In the genomic region with DNA sequence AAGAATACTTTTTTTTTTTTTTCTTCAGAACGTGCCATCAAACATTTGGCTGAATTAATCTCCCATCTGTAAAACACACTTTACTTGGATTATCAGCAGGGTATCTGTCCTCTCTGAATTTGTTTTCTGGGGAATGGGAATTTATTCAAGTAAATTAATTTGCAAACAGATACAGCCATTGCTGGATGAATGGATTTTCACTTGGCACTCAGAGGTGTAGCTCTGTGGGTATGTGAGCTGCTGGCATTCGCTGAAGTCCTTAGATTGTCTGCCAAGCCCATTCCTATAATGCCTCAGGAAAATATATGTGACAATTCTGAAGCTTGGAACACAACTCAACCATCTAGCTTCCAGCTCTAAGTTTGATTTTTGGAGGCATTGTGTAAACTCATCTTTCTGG, we compare ENCODE assay signal across 22 mouse cellular contexts.
DNase-seq lines count a peak whose midpoint lies in the region; ATAC-seq lines count a peak whose summit lies in the region.
"Had no signal": no experiment of that assay in that cellular context is flagged by ENCODE, and none has a peak within 500 bp of the region (broad histone marks: within the 10 kb centered on the region; RNA-seq: fewer than 3 reads in every experiment).

No protein-coding gene starts in this region.

- no peak overlapping the region for H3K27ac ChIP-seq in embryonic facial prominence, embryonic 14.5 days (replicated peaks; ENCODE audit: low read depth, low read length)
- no peak overlapping the region for H3K27ac ChIP-seq in embryonic facial prominence, embryonic 10.5 days (replicated peaks)
- H3K27ac ChIP-seq: heart, adult 2 months; heart, embryonic 13.5 days; macrophage; midbrain, embryonic 12.5 days; neural tube, embryonic 13.5 days; stomach, postnatal 0 days had no signal

- H3K4me1 ChIP-seq in embryonic facial prominence, embryonic 14.5 days (ENCODE audit: control insufficient read depth, insufficient read depth, low read length) = no peaks in the 10 kb centered on the region
- H3K4me1 ChIP-seq in embryonic facial prominence, embryonic 10.5 days = no peaks in the 10 kb centered on the region
- H3K4me1 ChIP-seq: heart, embryonic 13.5 days; midbrain, embryonic 12.5 days; neural tube, embryonic 13.5 days had no signal

- no peaks in the 10 kb centered on the region for H3K9me3 ChIP-seq in embryonic facial prominence, embryonic 14.5 days (ENCODE audit: control insufficient read depth, low read length)
- H3K9me3 ChIP-seq in embryonic facial prominence, embryonic 10.5 days = no peaks in the 10 kb centered on the region
- H3K9me3 ChIP-seq: heart, embryonic 13.5 days; midbrain, embryonic 12.5 days; neural tube, embryonic 13.5 days had no signal

- 47% methylated on average over 2 of the region's 2 CpGs for WGBS in embryonic facial prominence, embryonic 14.5 days
- whole genome bisulfite sequencing in embryonic facial prominence, embryonic 10.5 days = 68% methylated on average over 2 of the region's 2 CpGs

- H3K4me2 ChIP-seq in embryonic facial prominence, embryonic 14.5 days (ENCODE audit: low read depth, low read length) = no peak overlapping the region
- H3K4me2 ChIP-seq: heart, embryonic 13.5 days; midbrain, embryonic 12.5 days; neural tube, embryonic 13.5 days had no signal

- no peak overlapping the region for H3K4me3 ChIP-seq in embryonic facial prominence, embryonic 14.5 days (ENCODE audit: low read depth, low read length)
- no peak overlapping the region for H3K4me3 ChIP-seq in embryonic facial prominence, embryonic 10.5 days
- H3K4me3 ChIP-seq: heart, adult 2 months; heart, embryonic 13.5 days; midbrain, embryonic 12.5 days; myocyte; neural tube, embryonic 13.5 days had no signal

- no peak overlapping the region for H3K9ac ChIP-seq in embryonic facial prominence, embryonic 14.5 days (ENCODE audit: low read depth, low read length)
- H3K9ac ChIP-seq: heart, embryonic 13.5 days; midbrain, embryonic 12.5 days; neural tube, embryonic 13.5 days had no signal

- DNase-seq in embryonic facial prominence, embryonic 14.5 days (ENCODE audit: low spot score) = peak; percentile 10
- DNase-seq in embryonic facial prominence, embryonic 10.5 days (ENCODE audit: low spot score) = no peak
- peak; percentile 12 to 60 for DNase-seq in layer of hippocampus, postnatal 14 days (ENCODE audit: low spot score in 2 of 2)
- DNase-seq in layer of hippocampus, adult 9-10 months (ENCODE audit: low spot score) = no peak
- DNase-seq in right cerebral cortex, postnatal 10 days (ENCODE audit: low spot score in 2 of 2) = peak; percentile 22 to 27
- no peak for DNase-seq in right cerebral cortex, postnatal 25 days
- DNase-seq in kidney, postnatal 10 days = no peak
- DNase-seq: adrenal gland, postnatal 25 days; cerebellum, adult 11-12 months; cerebellum, postnatal 36 days; gastrocnemius, postnatal 36 days; heart, adult 2 months; heart, postnatal 14 days; kidney, adult 18-20 months had no signal

- no peaks in the 10 kb centered on the region for H3K27me3 ChIP-seq in embryonic facial prominence, embryonic 14.5 days (replicated peaks; ENCODE audit: control insufficient read depth, insufficient read depth, low read length)
- no peaks in the 10 kb centered on the region for H3K27me3 ChIP-seq in embryonic facial prominence, embryonic 10.5 days (replicated peaks; ENCODE audit: low read depth, poor library complexity, severe bottlenecking)
- H3K27me3 ChIP-seq: heart, embryonic 13.5 days; midbrain, embryonic 12.5 days; neural tube, embryonic 13.5 days had no signal

- no peaks in the 10 kb centered on the region for H3K36me3 ChIP-seq in embryonic facial prominence, embryonic 14.5 days (ENCODE audit: control insufficient read depth, insufficient read depth, low read length)
- H3K36me3 ChIP-seq in embryonic facial prominence, embryonic 10.5 days (replicated peaks) = no peaks in the 10 kb centered on the region
- H3K36me3 ChIP-seq: heart, embryonic 13.5 days; midbrain, embryonic 12.5 days; neural tube, embryonic 13.5 days had no signal

- ATAC-seq in embryonic facial prominence, embryonic 14.5 days (ENCODE audit: low read depth) = no peak
- ATAC-seq: CD4-positive, CD25-positive, alpha-beta regulatory T cell, adult 4 months; lung, postnatal 0 days had no signal

Comparison
In these comparisons a context has a peak if more than half of its experiments do, and no peak if none do; other contexts are left out.
1. DNase-seq: peak in embryonic facial prominence, embryonic 14.5 days (single experiment), layer of hippocampus, postnatal 14 days (2 of 2) and right cerebral cortex, postnatal 10 days (2 of 2); none in embryonic facial prominence, embryonic 10.5 days (single experiment), layer of hippocampus, adult 9-10 months (single experiment), right cerebral cortex, postnatal 25 days (single experiment) and kidney, postnatal 10 days (single experiment).